Mouse (Mus musculus): ENCODE measurements around the gene Fst. TPM values are rescaled to one million over a fixed set of nuclear protein-coding genes. Genes with fewer than 3 reads are reported as not detected.

Gene Fst
- polyA plus RNA-seq, 1 experiment from 2014 or later = 4.6 TPM

DNA sequence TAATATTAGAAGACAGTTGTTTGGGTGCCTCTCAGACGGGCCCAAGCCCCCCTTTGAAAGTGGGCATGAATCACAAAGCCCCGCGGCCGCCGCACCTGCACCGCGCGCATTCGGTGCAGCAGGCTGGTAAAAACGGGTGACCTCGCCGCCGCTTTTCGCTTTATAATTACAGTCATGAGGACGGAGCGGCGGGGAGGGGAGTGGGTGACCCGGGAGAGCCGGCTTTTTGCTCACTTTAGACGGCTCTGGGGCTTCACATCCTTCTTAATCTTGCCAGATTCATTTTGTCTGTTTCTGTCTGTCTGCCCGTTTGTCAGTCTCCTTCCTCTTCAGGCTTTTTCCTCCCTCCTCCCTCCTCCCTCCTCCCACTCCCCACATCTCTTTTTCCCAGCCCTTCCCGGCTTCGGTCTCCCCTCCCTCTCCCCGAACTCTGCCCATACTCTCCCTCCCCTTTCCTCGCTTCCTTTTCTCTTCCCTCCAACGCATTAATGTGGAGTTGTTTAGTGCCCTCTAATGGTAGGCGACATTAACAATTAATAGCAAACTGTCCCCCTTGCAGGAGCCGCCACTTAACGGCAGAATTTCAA lies 1.6 kb upstream of the Fst start:
- peak; percentile 66 for ATAC-seq (ENCODE audit: low FRiP score)
- WGBS = under 1% methylated on average over 29 of the region's 29 CpGs
- peaks cover 35% of the 10 kb centered on the region; the same call in 1 of the 2 replicates for H3K27me3 ChIP-seq (ENCODE audit: control insufficient read depth, insufficient read depth, low read length)
- H3K9me3 ChIP-seq (ENCODE audit: control insufficient read depth, low read length) = no peaks in the 10 kb centered on the region
- H3K4me1 ChIP-seq (replicated peaks; ENCODE audit: control insufficient read depth, insufficient read depth, low read length) = peaks cover 24% of the 10 kb centered on the region
- H3K4me2 ChIP-seq (replicated peaks) = peak overlapping the region; percentile 97
- peak overlapping the region; percentile 61 for H3K4me3 ChIP-seq (replicated peaks; ENCODE audit: low read length)
- peak overlapping the region; percentile 48; the same call in 1 of the 2 replicates for H3K9ac ChIP-seq
- 0 out of 2 replicates have a peak overlapping the region, but pooled peaks have one; percentile 9 for H3K27ac ChIP-seq
- H3K36me3 ChIP-seq (replicated peaks; ENCODE audit: control insufficient read depth, insufficient read depth) = no peaks in the 10 kb centered on the region
- DNase-seq (ENCODE audit: low spot score) = peak; percentile 86

DNA sequence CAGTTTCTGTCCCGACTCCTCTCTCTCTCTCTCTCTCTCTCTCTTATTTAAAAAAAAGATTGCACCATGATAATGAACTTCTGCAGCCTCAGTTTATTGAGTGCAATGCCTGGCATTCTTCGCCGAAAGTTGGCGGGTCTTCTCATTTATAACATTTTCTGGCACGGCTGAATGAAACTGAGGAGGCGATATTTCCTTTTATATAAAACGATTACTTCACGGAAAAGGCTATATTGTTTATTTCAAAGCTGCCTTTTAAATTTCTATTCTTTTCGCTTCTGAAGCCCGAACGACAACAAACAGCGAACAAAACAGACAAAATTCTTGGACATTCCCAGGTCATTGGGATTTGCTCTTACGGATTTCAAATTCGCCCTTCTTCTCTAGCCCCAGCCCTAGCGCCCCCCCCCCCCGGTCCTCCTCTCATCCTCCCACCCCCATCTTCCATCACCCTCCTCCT lies 980 bp upstream of the Fst start:
- Histone ChIP-seq H3K36me3 (replicated peaks; ENCODE audit: control insufficient read depth, insufficient read depth) (no peaks in the 10 kb centered on the region), H3K9ac (peak overlapping the region; percentile 48), H3K4me3 (replicated peaks; ENCODE audit: low read length) (peak overlapping the region; percentile 61), H3K9me3 (ENCODE audit: control insufficient read depth, low read length) (no peaks in the 10 kb centered on the region), H3K4me2 (replicated peaks) (peak overlapping the region; percentile 97), H3K27me3 (ENCODE audit: control insufficient read depth, insufficient read depth, low read length) (peaks cover 39% of the 10 kb centered on the region; the same call in 1 of the 2 replicates), H3K27ac (no peak overlapping the region), H3K4me1 (replicated peaks; ENCODE audit: control insufficient read depth, insufficient read depth, low read length) (peaks cover 24% of the 10 kb centered on the region)
- 0% methylated on average over 15 of the region's 16 CpGs for WGBS
- ATAC-seq (ENCODE audit: low FRiP score) = no peak
- peak; percentile 32 for DNase-seq (ENCODE audit: low spot score)

DNA sequence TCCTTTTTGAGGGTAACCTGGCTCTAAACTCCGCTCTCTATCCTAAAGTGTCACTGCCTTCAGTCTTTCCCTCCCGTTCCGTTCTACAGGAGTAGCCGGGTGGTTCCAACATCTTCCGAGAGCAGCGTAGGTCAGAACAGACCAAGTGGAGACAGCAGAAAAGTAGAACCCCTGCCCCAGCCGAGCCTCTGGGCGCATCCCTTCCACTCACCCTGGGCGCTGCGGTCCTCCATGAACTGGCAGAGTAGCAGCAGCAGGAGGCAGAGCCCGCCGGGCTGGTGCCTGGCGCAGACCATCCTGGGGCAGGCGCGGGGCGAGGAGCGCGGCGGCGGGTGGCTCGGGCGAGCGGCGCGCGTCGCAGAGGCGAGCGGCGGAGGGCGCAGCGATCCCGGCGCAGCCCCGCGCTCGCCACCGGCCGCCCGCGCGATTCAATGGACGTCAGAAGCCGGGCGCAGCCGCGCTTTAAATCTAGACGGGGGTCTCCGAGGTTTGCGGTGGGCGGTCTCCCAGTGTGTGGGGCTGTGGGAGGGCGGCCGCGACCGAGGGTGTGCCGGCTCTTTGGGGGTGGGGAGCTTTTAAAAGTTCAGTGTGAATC lies 363 bp downstream of the Fst start:
- DNase-seq (ENCODE audit: low spot score) (peak; percentile 54), ATAC-seq (ENCODE audit: low FRiP score) (peak; percentile 73)
- peak overlapping the region; percentile 97 for H3K4me2 ChIP-seq (replicated peaks)
- peak overlapping the region; percentile 48 for H3K9ac ChIP-seq
- H3K9me3 ChIP-seq (ENCODE audit: control insufficient read depth, low read length) = no peaks in the 10 kb centered on the region
- peak overlapping the region; percentile 61 for H3K4me3 ChIP-seq (replicated peaks; ENCODE audit: low read length)
- H3K27me3 ChIP-seq (ENCODE audit: control insufficient read depth, insufficient read depth, low read length) = peaks cover 39% of the 10 kb centered on the region
- no peaks in the 10 kb centered on the region for H3K36me3 ChIP-seq (replicated peaks; ENCODE audit: control insufficient read depth, insufficient read depth)
- peaks cover 24% of the 10 kb centered on the region for H3K4me1 ChIP-seq (replicated peaks; ENCODE audit: control insufficient read depth, insufficient read depth, low read length)
- H3K27ac ChIP-seq = no peak overlapping the region
- under 1% methylated on average over 52 of the region's 56 CpGs for WGBS

GRCm38 (mm10) chr13:114457567-114458120 lies 1.1 kb downstream of the Fst start:
- H3K27me3 ChIP-seq (ENCODE audit: control insufficient read depth, insufficient read depth, low read length) = peaks cover 39% of the 10 kb centered on the region
- H3K4me1 ChIP-seq (replicated peaks; ENCODE audit: control insufficient read depth, insufficient read depth, low read length) = peaks cover 24% of the 10 kb centered on the region
- no peak overlapping the region for H3K27ac ChIP-seq
- ATAC-seq (ENCODE audit: low FRiP score) = no peak
- 1% methylated on average over 15 of the region's 15 CpGs for WGBS
- 0 out of 2 replicates have a peak overlapping the region, but pooled peaks have one; percentile 48 for H3K9ac ChIP-seq
- H3K9me3 ChIP-seq (ENCODE audit: control insufficient read depth, low read length) = no peaks in the 10 kb centered on the region
- H3K36me3 ChIP-seq (replicated peaks; ENCODE audit: control insufficient read depth, insufficient read depth) = no peaks in the 10 kb centered on the region
- peak overlapping the region; percentile 61 for H3K4me3 ChIP-seq (replicated peaks; ENCODE audit: low read length)
- peak overlapping the region; percentile 97 for H3K4me2 ChIP-seq (replicated peaks)
- no peak for DNase-seq (ENCODE audit: low spot score)

DNA sequence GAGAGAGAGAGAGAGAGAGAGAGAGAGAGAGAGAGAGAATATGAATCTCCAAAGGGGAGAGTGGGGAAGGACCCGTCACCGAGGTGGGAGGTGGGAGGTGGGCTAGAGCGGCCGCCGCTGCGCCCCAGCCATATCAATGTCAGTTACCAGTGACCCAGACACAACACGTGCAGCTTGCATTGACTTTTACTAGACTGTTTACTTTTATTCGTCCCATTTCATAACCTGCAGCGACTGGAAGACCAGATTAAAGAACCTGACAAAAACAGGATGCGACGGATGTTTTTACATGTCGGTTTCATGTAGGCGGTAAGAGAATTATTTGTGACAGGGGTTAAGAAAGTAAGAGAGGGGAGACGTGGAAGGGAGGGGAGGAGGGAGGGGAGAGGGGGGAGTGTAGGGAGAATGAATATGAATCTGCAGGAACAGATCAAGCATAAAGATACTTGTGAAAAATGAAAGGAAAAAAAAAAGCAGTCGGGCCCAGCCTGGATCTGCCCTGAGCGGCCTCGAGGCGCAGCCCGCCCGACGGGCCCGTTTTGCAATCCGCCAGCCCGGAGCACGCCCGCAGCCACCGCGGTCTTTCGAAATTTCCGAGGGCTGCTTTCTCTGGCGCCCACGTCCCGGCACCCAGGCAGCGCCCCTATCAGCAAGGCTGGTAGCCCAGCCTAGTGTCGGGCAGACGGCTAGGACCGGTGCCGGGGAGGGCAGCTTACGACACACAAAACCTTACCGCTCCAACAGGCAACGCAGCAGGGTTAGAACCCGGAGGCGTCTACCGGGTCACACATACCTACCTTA lies 1.8 kb downstream of the Fst start:
- DNase-seq (ENCODE audit: low spot score) (no peak), ATAC-seq (ENCODE audit: low FRiP score) (no peak)
- WGBS = under 1% methylated on average over 44 of the region's 44 CpGs
- peak overlapping the region; percentile 97 for H3K4me2 ChIP-seq (replicated peaks)
- no peak overlapping the region for H3K27ac ChIP-seq
- H3K27me3 ChIP-seq (ENCODE audit: control insufficient read depth, insufficient read depth, low read length) = peaks cover 39% of the 10 kb centered on the region
- H3K9me3 ChIP-seq (ENCODE audit: control insufficient read depth, low read length) = no peaks in the 10 kb centered on the region
- H3K4me1 ChIP-seq (replicated peaks; ENCODE audit: control insufficient read depth, insufficient read depth, low read length) = peaks cover 24% of the 10 kb centered on the region
- H3K36me3 ChIP-seq (replicated peaks; ENCODE audit: control insufficient read depth, insufficient read depth) = no peaks in the 10 kb centered on the region
- no peak overlapping the region for H3K9ac ChIP-seq
- H3K4me3 ChIP-seq (replicated peaks; ENCODE audit: low read length) = peak overlapping the region; percentile 61

DNA sequence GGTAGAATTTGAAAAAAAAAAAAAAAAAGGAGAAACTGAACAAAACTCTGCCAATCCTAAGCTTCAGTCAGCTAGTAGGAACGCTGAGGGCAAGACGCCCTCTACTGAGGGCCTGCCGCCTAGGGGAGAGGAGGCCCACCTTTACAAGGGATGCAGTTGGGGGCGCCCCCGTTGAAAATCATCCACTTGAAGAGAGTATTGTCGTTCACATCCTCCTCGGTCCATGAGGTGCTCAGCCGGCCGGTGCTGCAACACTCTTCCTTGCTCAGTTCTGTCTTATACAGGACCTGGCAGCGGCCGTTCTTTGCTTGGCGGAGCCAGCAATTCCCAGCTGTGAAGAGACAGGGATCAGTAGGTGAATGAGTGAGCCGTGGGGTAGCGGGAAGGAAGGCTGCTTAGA lies 2.5 kb downstream of the Fst start:
- under 1% methylated on average over 14 of the region's 14 CpGs for WGBS
- H3K36me3 ChIP-seq (replicated peaks; ENCODE audit: control insufficient read depth, insufficient read depth) = no peaks in the 10 kb centered on the region
- peaks cover 39% of the 10 kb centered on the region for H3K27me3 ChIP-seq (ENCODE audit: control insufficient read depth, insufficient read depth, low read length)
- H3K9me3 ChIP-seq (ENCODE audit: control insufficient read depth, low read length) = no peaks in the 10 kb centered on the region
- peaks cover 24% of the 10 kb centered on the region for H3K4me1 ChIP-seq (replicated peaks; ENCODE audit: control insufficient read depth, insufficient read depth, low read length)
- H3K4me3 ChIP-seq (replicated peaks; ENCODE audit: low read length) = peak overlapping the region; percentile 61
- no peak overlapping the region for H3K27ac ChIP-seq
- peak overlapping the region; percentile 97 for H3K4me2 ChIP-seq (replicated peaks)
- ATAC-seq (ENCODE audit: low FRiP score) (peak; percentile 6; the same call in 1 of the 2 replicates), DNase-seq (ENCODE audit: low spot score) (peak; percentile 42)
- H3K9ac ChIP-seq = peak overlapping the region; percentile 51

GRCm38 (mm10) chr13:114455788-114456187 lies 3.0 kb downstream of the Fst start:
- Histone ChIP-seq H3K9ac (peak overlapping the region; percentile 51; the same call in 1 of the 2 replicates), H3K9me3 (ENCODE audit: control insufficient read depth, low read length) (no peaks in the 10 kb centered on the region), H3K27me3 (ENCODE audit: control insufficient read depth, insufficient read depth, low read length) (peaks cover 37% of the 10 kb centered on the region), H3K36me3 (replicated peaks; ENCODE audit: control insufficient read depth, insufficient read depth) (no peaks in the 10 kb centered on the region), H3K4me3 (replicated peaks; ENCODE audit: low read length) (peak overlapping the region; percentile 61), H3K4me1 (replicated peaks; ENCODE audit: control insufficient read depth, insufficient read depth, low read length) (peaks cover 24% of the 10 kb centered on the region), H3K4me2 (replicated peaks) (peak overlapping the region; percentile 97), H3K27ac (no peak overlapping the region)
- no peak for ATAC-seq (ENCODE audit: low FRiP score)
- no peak for DNase-seq (ENCODE audit: low spot score)
- 35% methylated on average over 13 of the region's 13 CpGs for WGBS

GRCm38 (mm10) chr13:114447213-114447612 lies 11.5 kb downstream of the Fst start:
- Histone ChIP-seq H3K36me3 (replicated peaks; ENCODE audit: control insufficient read depth, insufficient read depth) (no peaks in the 10 kb centered on the region), H3K4me2 (replicated peaks) (no peak overlapping the region), H3K9ac (no peak overlapping the region), H3K4me3 (replicated peaks; ENCODE audit: low read length) (no peak overlapping the region), H3K9me3 (ENCODE audit: control insufficient read depth, low read length) (no peaks in the 10 kb centered on the region), H3K27me3 (ENCODE audit: control insufficient read depth, insufficient read depth, low read length) (no peaks in the 10 kb centered on the region), H3K27ac (no peak overlapping the region), H3K4me1 (replicated peaks; ENCODE audit: control insufficient read depth, insufficient read depth, low read length) (no peaks in the 10 kb centered on the region)
- 77% methylated on average over 2 of the region's 2 CpGs for WGBS
- ATAC-seq (ENCODE audit: low FRiP score) (no peak), DNase-seq (ENCODE audit: low spot score) (no peak)

DNA sequence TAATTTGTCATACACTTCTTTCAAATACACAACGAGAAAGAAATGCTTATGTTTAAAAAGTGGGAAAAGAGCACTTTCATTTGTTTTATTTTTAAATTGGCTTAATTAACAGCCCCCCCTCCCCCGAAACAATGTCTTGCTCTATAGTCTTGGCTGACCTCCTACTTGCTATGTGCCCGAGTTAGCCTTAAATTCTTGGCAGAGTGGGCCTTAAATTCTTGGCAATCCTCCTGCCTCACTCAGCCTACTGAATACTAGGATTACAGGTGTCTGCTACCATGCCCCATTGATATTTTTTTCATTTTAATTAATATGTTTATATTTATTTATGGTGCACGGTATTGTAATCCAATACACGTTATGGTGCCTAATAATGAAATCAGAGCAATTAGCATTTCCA lies 26.3 kb downstream of the Fst start:
- DNase-seq (ENCODE audit: low spot score) = no peak
- no peak overlapping the region for H3K4me2 ChIP-seq (replicated peaks)

More for the DNA sequence above, 26.3 kb downstream of the Fst start:
- H3K4me3 ChIP-seq (replicated peaks; ENCODE audit: low read length) = no peak overlapping the region
- no peaks in the 10 kb centered on the region for H3K9me3 ChIP-seq (ENCODE audit: control insufficient read depth, low read length)
- H3K27me3 ChIP-seq (ENCODE audit: control insufficient read depth, insufficient read depth, low read length) = no peaks in the 10 kb centered on the region
- H3K36me3 ChIP-seq (replicated peaks; ENCODE audit: control insufficient read depth, insufficient read depth) = no peaks in the 10 kb centered on the region
- ATAC-seq (ENCODE audit: low FRiP score) = no peak
- H3K9ac ChIP-seq = no peak overlapping the region
- no peaks in the 10 kb centered on the region for H3K4me1 ChIP-seq (replicated peaks; ENCODE audit: control insufficient read depth, insufficient read depth, low read length)
- 74% methylated on average over 5 of the region's 5 CpGs for WGBS
- no peak overlapping the region for H3K27ac ChIP-seq
